Mouse (Mus musculus) frontal cortex, adult (tissue): ENCODE results near the gene Rd3.

ENCODE experiments used
- ATAC-seq: cut with Nextera tagmentation; 2 replicates; pipeline ENCODE4 v1.9.2; 2017; ENCODE audit warnings: mild to moderate bottlenecking, moderate library complexity, mixed read lengths; ENCODE audit not compliant: low TSS enrichment

Rd3 gene

GRCm38 (mm10) chr1:191963948-191964772 lies 13.0 kb upstream of the Rd3 start:
- ATAC-seq = peak; percentile 86

- ATAC-seq = peak; percentile 71
Observed at GRCm38 (mm10) chr1:191964773-191965481, 12.2 kb upstream of the Rd3 start.

DNA sequence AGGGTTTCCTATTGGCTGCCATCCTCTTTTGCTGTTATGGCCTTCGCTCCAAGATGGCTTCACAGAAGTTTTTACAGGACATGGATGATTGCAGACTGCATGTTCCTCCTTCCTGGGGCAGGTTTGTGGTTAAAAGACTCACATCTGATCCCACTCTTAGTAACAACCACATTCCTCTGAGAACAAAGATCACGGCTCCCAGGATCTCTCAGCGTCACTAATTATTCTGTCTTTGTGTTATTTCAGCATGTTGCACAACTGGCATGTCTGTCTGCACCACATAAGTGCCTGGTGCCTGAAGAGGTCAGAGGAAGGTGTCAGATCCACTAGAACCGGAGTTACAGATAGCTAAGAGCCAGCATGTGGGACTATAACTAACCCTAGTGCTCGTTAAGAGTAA lies 7.2 kb upstream of the Rd3 start:
- ATAC-seq = no peak

GRCm38 (mm10) chr1:191974509-191975405 lies 2.4 kb upstream of the Rd3 start:
- ATAC-seq = no peak

DNA sequence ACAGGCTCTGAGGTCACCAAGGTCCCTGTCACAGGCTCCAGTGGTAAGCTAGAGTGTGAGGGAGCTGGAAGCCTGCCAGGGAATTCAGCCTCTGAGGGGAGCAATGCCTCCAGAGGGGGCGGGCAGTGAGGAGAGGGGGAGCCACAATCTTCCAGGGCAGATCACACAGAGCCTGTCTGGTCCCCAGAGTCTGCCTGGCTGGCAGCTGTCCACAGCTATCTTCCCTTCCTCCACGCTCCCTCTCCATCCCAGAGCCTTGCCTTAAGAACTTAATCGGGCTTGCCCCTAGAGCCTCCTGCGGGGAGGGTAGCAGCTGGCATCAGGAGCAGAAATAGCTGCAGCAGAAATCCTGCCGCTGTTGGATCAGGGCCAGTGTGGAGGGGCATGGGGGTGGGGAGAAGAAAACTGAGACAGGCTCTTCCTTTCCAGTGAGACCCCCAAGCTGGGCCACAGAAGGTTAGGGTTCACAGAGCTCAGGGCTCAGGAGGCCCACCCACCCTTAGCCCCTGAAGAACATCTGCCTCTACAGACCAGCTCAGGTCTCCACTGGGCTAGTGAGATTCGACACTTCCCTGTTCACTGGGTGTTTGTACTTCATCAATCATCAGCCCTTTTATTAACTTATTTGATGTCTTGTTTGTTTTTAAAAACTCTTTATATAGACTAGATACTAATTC lies 4.4 kb downstream of the Rd3 start:
- ATAC-seq = no peak

GRCm38 (mm10) chr1:191986674-191987480 lies 9.7 kb downstream of the Rd3 start:
- ATAC-seq = no peak

DNA sequence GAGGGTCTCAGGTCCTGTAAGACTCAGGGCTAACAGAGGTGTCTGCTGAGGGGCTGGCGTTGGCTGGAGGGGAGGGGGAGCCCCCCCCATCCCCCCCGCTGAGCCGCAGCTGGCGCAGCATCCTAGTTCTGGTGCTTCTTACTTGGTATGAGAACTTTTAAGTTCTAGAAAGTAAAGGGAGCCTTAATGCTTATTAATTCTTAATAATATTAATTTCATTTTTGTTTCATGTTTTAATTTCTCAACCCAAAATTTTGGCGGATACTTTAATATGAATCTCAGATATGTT lies 10.3 kb downstream of the Rd3 start:
- no peak for ATAC-seq

GRCm38 (mm10) chr1:191988646-191989045 lies 11.5 kb downstream of the Rd3 start:
- no peak for ATAC-seq

DNA sequence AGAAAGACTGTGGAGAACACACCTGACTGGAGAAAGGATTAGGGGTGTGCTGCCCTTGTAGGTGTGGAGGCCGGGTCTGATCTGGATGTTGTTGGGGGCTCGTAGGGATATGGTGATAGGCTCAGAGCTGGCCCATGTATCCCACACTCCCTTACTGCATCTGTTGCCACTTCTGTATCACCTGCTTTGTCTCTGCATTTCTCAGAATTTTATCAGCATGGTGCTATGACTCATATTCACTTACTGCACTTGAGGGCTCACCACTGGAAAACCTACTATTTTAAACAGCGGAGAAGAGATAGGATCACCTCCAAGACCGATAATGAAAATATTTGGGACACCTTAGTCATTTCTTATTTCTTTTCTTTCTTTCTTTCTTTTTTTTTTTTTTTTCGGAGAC lies 11.9 kb downstream of the Rd3 start:
- ATAC-seq = no peak

- ATAC-seq = peak; percentile 99
Observed at GRCm38 (mm10) chr1:191989994-191990393, 12.8 kb downstream of the Rd3 start.

GRCm38 (mm10) chr1:191992040-191992780 lies 15.0 kb downstream of the Rd3 start:
- no peak for ATAC-seq

- no peak for ATAC-seq
Observed at GRCm38 (mm10) chr1:191994476-191994875, 17.3 kb downstream of the Rd3 start.

DNA sequence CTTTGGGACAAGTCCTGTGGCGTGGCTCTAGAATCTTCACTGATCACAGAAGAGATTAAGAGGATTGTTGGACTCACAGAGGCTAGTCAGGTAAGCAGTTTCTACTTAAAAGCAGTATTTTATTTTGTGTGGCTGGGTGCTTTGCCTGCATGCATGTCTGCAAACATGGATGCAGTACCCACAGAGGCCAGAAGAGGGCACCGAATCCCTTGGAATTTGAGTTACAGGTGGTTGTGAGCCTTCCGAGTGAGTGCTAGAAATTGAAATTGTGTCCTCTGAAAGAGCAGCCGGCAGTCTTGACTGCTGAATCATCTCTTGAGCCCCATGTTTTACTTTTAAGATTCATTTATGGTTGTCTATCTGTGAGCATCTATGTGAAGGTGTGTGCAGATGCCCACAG lies 18.3 kb downstream of the Rd3 start:
- no peak for ATAC-seq

- ATAC-seq = no peak
Observed at GRCm38 (mm10) chr1:191995916-191996315, 18.7 kb downstream of the Rd3 start.

GRCm38 (mm10) chr1:191996621-191997185 lies 19.5 kb downstream of the Rd3 start:
- peak; percentile 47; the same call in 1 of the 2 replicates for ATAC-seq

GRCm38 (mm10) chr1:191999022-191999421 lies 21.9 kb downstream of the Rd3 start:
- ATAC-seq = no peak
